Mouse (Mus musculus) myocyte (in vitro differentiated cells): ENCODE results near the gene Actb.

Source experiments
- E2F4 ChIP-seq: IDR thresholded peaks from one replicate; pipeline ENCODE4 v1.6.1; 2011; ENCODE audit warnings: mild to moderate bottlenecking, control low read depth, moderate library complexity; ENCODE audit not compliant: insufficient read depth
- MAX ChIP-seq: IDR thresholded peaks from one replicate; pipeline ENCODE4 v1.6.1; 2011; ENCODE audit warnings: low read depth, mild to moderate bottlenecking, control low read depth
- POLR2A ChIP-seq: IDR thresholded peaks from one replicate; pipeline ENCODE4 v1.6.1; 2011; ENCODE audit warnings: low read depth, mild to moderate bottlenecking, control low read depth, moderate library complexity; ENCODE audit not compliant: insufficient read length
- POLR2AphosphoS2 ChIP-seq: IDR thresholded peaks from one replicate; pipeline ENCODE4 v1.6.1; 2011; ENCODE audit warnings: low read depth, control low read depth; ENCODE audit not compliant: insufficient read length
- REST ChIP-seq: IDR thresholded peaks from one replicate; pipeline ENCODE4 v1.6.1; 2011; ENCODE audit warnings: mild to moderate bottlenecking, control low read depth, moderate library complexity; ENCODE audit not compliant: insufficient read depth, insufficient read length
- USF1 ChIP-seq: IDR thresholded peaks from one replicate; pipeline ENCODE4 v1.6.1; 2011; ENCODE audit warnings: low read depth, mild to moderate bottlenecking, control low read depth, moderate library complexity

GRCm38 (mm10) chr5:142896192-142896591 is 10.4 kb downstream of the Actb start:
- no peak for TF ChIP-seq USF1
- TF ChIP-seq POLR2AphosphoS2 = peak; percentile 11
- TF ChIP-seq POLR2A = no peak
- no peak for TF ChIP-seq E2F4
- TF ChIP-seq MAX = no peak
- no peak for TF ChIP-seq REST
